Mouse (Mus musculus) bone marrow, adult 2 months (tissue): ENCODE measurements around the gene Nhsl1.

Experiments
- CTCF ChIP-seq: fragments of 200-500 bp; IDR thresholded peaks from 2 replicates; pipeline ENCODE4 v1.5.1; 2011; ENCODE audit warnings: low read length, control low read depth; ENCODE audit not compliant: control insufficient read depth, insufficient read depth
- POLR2A ChIP-seq: fragments of 200-500 bp; IDR thresholded peaks from 2 replicates; pipeline ENCODE4 v1.6.1; 2011; ENCODE audit warnings: low read depth, mild to moderate bottlenecking, control low read depth, low read length, borderline replicate concordance; ENCODE audit not compliant: control insufficient read depth

- TF ChIP-seq CTCF = no peak
- TF ChIP-seq POLR2A = no peak
Measured at GRCm38 (mm10) chr10:18334734-18335133, 15.9 kb downstream of the Nhsl1 start.
